8 mouse cellular contexts compared by ENCODE assay signal in genomic region chr17:32118484-32118883, GRCm38 (mm10). TPM values are rescaled to one million over a fixed set of nuclear protein-coding genes. Genes with fewer than 3 reads are reported as not detected.
DNase-seq lines count a peak whose midpoint lies in the region; ATAC-seq and TF ChIP-seq lines count a peak whose summit lies in the region.

No protein-coding gene starts in this region.

- 0 out of 2 replicates have a peak, but pooled peaks have one; percentile 3 for TF ChIP-seq CTCF in lung, adult 2 months (IDR thresholded peaks at IDR 0.05; ENCODE audit: insufficient read depth, low read length)
- 0 out of 2 replicates have a peak, but pooled peaks have one; percentile 28 for TF ChIP-seq CTCF in forebrain, postnatal 0 days (IDR thresholded peaks at IDR 0.05; ENCODE audit: low read depth)

- 19% methylated on average over 3 of the region's 3 CpGs for WGBS in lung, adult 2 months
- WGBS in forebrain, postnatal 0 days, result 19% methylated on average over 3 of the region's 3 CpGs
- WGBS in liver, embryonic 12.5 days (ENCODE audit: insufficient replicate concordance), result 38% methylated on average over 3 of the region's 3 CpGs
- WGBS in stomach, embryonic 15.5 days, result 9% methylated on average over 3 of the region's 3 CpGs

- H3K27ac ChIP-seq in forebrain, postnatal 0 days (ENCODE audit: low read depth, low read length), result no peak overlapping the region
- H3K27ac ChIP-seq in liver, embryonic 12.5 days, result peak overlapping the region; percentile 92
- 0 out of 2 replicates have a peak overlapping the region, but pooled peaks have one; percentile 2 for H3K27ac ChIP-seq in stomach, embryonic 15.5 days

- H3K4me3 ChIP-seq in lung, adult 2 months (replicated peaks; ENCODE audit: extremely low read depth, low read depth, low read length), result no peak overlapping the region
- no peak overlapping the region for H3K4me3 ChIP-seq in forebrain, postnatal 0 days (ENCODE audit: low read depth, low read length)
- peak overlapping the region; percentile 45 for H3K4me3 ChIP-seq in liver, embryonic 12.5 days
- H3K4me3 ChIP-seq in stomach, embryonic 15.5 days (replicated peaks), result no peak overlapping the region

- H3K4me2 ChIP-seq in forebrain, postnatal 0 days (ENCODE audit: low read depth), result peak overlapping the region; percentile 41; the same call in 1 of the 2 replicates
- peak overlapping the region; percentile 82 for H3K4me2 ChIP-seq in liver, embryonic 12.5 days
- peak overlapping the region; percentile 42 for H3K4me2 ChIP-seq in stomach, embryonic 15.5 days

- no peaks in the 10 kb centered on the region for H3K9me3 ChIP-seq in forebrain, postnatal 0 days (ENCODE audit: low read length)
- no peaks in the 10 kb centered on the region for H3K9me3 ChIP-seq in liver, embryonic 12.5 days (replicated peaks)
- no peaks in the 10 kb centered on the region for H3K9me3 ChIP-seq in stomach, embryonic 15.5 days

- H3K27me3 ChIP-seq in forebrain, postnatal 0 days (ENCODE audit: insufficient read depth, low read length), result no peaks in the 10 kb centered on the region
- H3K27me3 ChIP-seq in liver, embryonic 12.5 days (replicated peaks), result no peaks in the 10 kb centered on the region
- H3K27me3 ChIP-seq in stomach, embryonic 15.5 days (replicated peaks), result 0 out of 2 replicates have a peak, but pooled peaks cover 5% of the 10 kb centered on the region

- no peak overlapping the region for H3K9ac ChIP-seq in forebrain, postnatal 0 days
- H3K9ac ChIP-seq in liver, embryonic 12.5 days, result peak overlapping the region; percentile 73
- no peak overlapping the region for H3K9ac ChIP-seq in stomach, embryonic 15.5 days

- ATAC-seq in forebrain, postnatal 0 days, result no peak
- no peak for ATAC-seq in liver, embryonic 12.5 days
- ATAC-seq in stomach, embryonic 15.5 days (ENCODE audit: insufficient read depth, low FRiP score, low read depth), result no peak

- no peak for TF ChIP-seq POLR2A in lung, adult 2 months (IDR thresholded peaks at IDR 0.05; ENCODE audit: borderline replicate concordance, extremely low read depth, low read depth, low read length)

- DNase-seq in lung, adult 2 months, result no peak
- DNase-seq in lung, postnatal 14 days, result no peak
- DNase-seq in forebrain, postnatal 0 days, result no peak
- DNase-seq in thymus, postnatal 25 days, result no peak
- no peak for DNase-seq in spleen, adult 12 weeks (ENCODE audit: low spot score)
- DNase-seq in cerebellum, postnatal 25 days, result no peak

- peaks cover 18% of the 10 kb centered on the region for H3K4me1 ChIP-seq in lung, adult 2 months (ENCODE audit: control insufficient read depth, insufficient read depth, low read length)
- peaks cover 12% of the 10 kb centered on the region for H3K4me1 ChIP-seq in forebrain, postnatal 0 days (ENCODE audit: insufficient read depth)
- peaks cover 90% of the 10 kb centered on the region for H3K4me1 ChIP-seq in liver, embryonic 12.5 days
- H3K4me1 ChIP-seq in stomach, embryonic 15.5 days, result peaks cover 45% of the 10 kb centered on the region

- H3K36me3 ChIP-seq in forebrain, postnatal 0 days (ENCODE audit: insufficient read depth), result no peaks in the 10 kb centered on the region
- peaks cover 29% of the 10 kb centered on the region for H3K36me3 ChIP-seq in liver, embryonic 12.5 days
- H3K36me3 ChIP-seq in stomach, embryonic 15.5 days, result no peaks in the 10 kb centered on the region

RNA-seq across cellular contexts. Expression of gene Notch3, which starts 48.2 kb away (rescaled TPM):
- 98.6 and 107 TPM in 2 replicates for polyA plus RNA-seq in lung, adult 2 months (2012; rRNA removed)
- total RNA-seq in forebrain, postnatal 0 days (2014; rRNA removed), result 13.5 and 22.5 TPM in 2 replicates
- 2.3 and 3.3 TPM in 2 replicates for polyA plus RNA-seq in forebrain, postnatal 0 days (2015; fragmentation: Nextera tagmentation; extraction: Ambion mirVana)
- 1.7 and 2.3 TPM in 2 replicates for polyA plus RNA-seq in liver, embryonic 12.5 days (2016; fragmentation: Nextera tagmentation; extraction: Ambion mirVana)
- 13.1 and 14.2 TPM in 2 replicates for polyA plus RNA-seq in stomach, embryonic 15.5 days (2015; fragmentation: Nextera tagmentation; extraction: Ambion mirVana)
